Mouse (Mus musculus): ENCODE measurements around the gene Pih1d1. TPM values are rescaled to one million over a fixed set of nuclear protein-coding genes. Genes with fewer than 3 reads are reported as not detected.

Gene Pih1d1
- total and polyA plus RNA-seq, 2 experiments from 2014 or later = 79.3 to 124 TPM

DNA sequence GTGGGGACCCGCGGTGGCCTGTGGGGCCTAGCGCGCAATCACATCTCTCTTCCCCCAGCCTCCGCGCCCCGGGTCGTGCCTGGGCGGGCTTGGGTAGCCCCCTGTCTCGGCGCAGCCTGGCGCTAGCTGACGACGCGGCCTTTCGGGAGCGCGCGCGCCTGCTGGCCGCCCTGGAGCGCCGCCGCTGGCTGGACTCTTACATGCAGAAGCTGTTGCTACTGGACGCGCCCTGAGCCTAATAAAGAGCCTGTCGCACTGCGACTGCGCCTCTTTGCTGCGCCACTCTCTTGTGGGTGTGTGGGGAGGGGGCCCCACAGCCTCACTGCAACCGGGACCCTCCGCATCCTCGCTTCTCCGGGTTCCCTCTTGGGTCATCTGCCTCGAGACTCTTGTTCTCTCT lies 27.4 kb downstream of the Pih1d1 start:
- Histone ChIP-seq H3K27ac (no peak overlapping the region), H3K4me1 (ENCODE audit: insufficient read depth, low read length) (no peaks in the 10 kb centered on the region), H3K27me3 (ENCODE audit: insufficient read depth, low read length) (peaks cover 79% of the 10 kb centered on the region), H3K9ac (replicated peaks; ENCODE audit: low read length) (no peak overlapping the region), H3K4me2 (ENCODE audit: low read depth, low read length) (peak overlapping the region; percentile 55), H3K36me3 (ENCODE audit: insufficient read depth, low read length) (no peaks in the 10 kb centered on the region), H3K9me3 (ENCODE audit: low read length) (no peaks in the 10 kb centered on the region), H3K4me3 (ENCODE audit: low read length) (peak overlapping the region; percentile 31)
- 0 out of 2 replicates have a peak, but pooled peaks have one; percentile 9 for TF ChIP-seq CTCF (IDR thresholded peaks at IDR 0.05; ENCODE audit: low read depth)
- ATAC-seq (no peak), DNase-seq (ENCODE audit: low spot score) (peak; percentile 44)
- 5% methylated on average over 34 of the region's 35 CpGs for WGBS

DNA sequence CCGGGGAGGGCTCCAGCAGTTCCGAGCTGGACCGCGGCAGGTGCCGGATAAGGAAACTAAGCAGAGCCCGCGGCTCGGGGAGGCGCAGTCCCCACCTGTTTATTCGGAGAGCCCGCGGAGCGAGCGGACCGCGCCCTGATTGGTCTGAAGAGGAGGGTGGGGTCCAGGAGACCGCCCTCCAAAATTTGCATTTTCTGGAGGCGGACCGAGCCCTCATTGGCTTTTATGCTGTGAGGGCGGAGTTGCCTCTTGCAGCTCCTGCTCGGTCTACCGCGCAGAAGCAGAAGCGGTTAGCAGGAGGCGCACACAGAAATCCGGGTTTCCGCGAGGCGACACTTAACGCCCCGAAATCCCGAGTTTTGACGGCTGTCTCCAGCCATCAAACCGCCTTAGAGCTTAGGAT lies 28.1 kb downstream of the Pih1d1 start:
- Histone ChIP-seq H3K27me3 (ENCODE audit: insufficient read depth, low read length) (peaks cover 73% of the 10 kb centered on the region), H3K4me2 (ENCODE audit: low read depth, low read length) (peak overlapping the region; percentile 55), H3K36me3 (ENCODE audit: insufficient read depth, low read length) (no peaks in the 10 kb centered on the region), H3K27ac (no peak overlapping the region), H3K4me3 (ENCODE audit: low read length) (peak overlapping the region; percentile 31), H3K9me3 (ENCODE audit: low read length) (no peaks in the 10 kb centered on the region), H3K4me1 (ENCODE audit: insufficient read depth, low read length) (no peaks in the 10 kb centered on the region), H3K9ac (replicated peaks; ENCODE audit: low read length) (no peak overlapping the region)
- TF ChIP-seq CTCF (IDR thresholded peaks at IDR 0.05; ENCODE audit: low read depth) = no peak
- DNase-seq (ENCODE audit: low spot score) (peak; percentile 90), ATAC-seq (peak; percentile 93)
- WGBS = under 1% methylated on average over 34 of the region's 34 CpGs

DNA sequence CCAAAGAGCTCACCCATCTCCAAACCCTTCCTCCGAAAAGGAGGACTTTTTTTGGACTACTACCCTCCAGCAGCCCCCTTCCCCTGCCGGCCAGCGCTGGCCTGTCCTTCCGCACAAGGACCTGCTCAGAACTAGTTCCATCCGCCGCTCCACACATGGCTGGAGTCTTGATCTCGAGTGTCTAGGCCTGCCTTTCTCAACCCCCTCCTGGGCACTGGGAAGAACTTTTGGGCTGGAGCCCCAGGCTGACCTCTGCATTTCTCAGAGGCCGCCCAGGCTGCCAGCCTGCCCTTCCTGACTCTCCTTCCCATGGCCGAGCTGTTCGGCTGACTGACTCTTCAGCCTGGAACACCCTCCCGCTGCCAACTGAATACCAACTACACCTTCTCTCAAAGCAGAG lies 28.5 kb downstream of the Pih1d1 start:
- no peak for TF ChIP-seq CTCF (IDR thresholded peaks at IDR 0.05; ENCODE audit: low read depth)
- no peaks in the 10 kb centered on the region for H3K9me3 ChIP-seq (ENCODE audit: low read length)
- peaks cover 69% of the 10 kb centered on the region for H3K27me3 ChIP-seq (ENCODE audit: insufficient read depth, low read length)
- H3K36me3 ChIP-seq (ENCODE audit: insufficient read depth, low read length) = no peaks in the 10 kb centered on the region
- H3K4me2 ChIP-seq (ENCODE audit: low read depth, low read length) = peak overlapping the region; percentile 55
- no peak overlapping the region for H3K27ac ChIP-seq
- 16% methylated on average over 11 of the region's 11 CpGs for WGBS
- H3K9ac ChIP-seq (replicated peaks; ENCODE audit: low read length) = no peak overlapping the region
- DNase-seq (ENCODE audit: low spot score) (no peak), ATAC-seq (peak; percentile 16)
- H3K4me3 ChIP-seq (ENCODE audit: low read length) = peak overlapping the region; percentile 31
- no peaks in the 10 kb centered on the region for H3K4me1 ChIP-seq (ENCODE audit: insufficient read depth, low read length)

DNA sequence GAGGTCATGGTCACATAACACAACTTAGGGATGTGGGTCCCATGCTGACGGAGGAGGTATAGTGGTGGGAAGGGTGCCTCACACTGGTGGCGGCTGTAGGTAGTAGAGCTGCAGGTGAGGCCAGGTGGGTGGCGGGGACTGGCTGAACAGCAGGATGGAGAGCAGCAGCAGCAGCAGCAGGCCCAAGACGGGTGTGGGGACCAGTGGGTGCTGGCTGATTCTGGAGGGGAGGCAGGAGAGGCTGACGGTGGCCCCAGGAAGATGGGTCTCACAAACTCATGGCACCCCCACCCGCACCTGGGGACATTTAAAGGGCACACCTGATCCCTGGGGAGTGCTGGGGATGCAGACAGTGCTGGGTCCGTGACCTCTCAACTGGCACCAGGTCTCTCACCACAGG lies 29.6 kb downstream of the Pih1d1 start:
- Histone ChIP-seq H3K9me3 (ENCODE audit: low read length) (no peaks in the 10 kb centered on the region), H3K27me3 (ENCODE audit: insufficient read depth, low read length) (peaks cover 59% of the 10 kb centered on the region), H3K36me3 (ENCODE audit: insufficient read depth, low read length) (no peaks in the 10 kb centered on the region), H3K4me2 (ENCODE audit: low read depth, low read length) (no peak overlapping the region), H3K4me1 (ENCODE audit: insufficient read depth, low read length) (no peaks in the 10 kb centered on the region), H3K4me3 (ENCODE audit: low read length) (no peak overlapping the region), H3K9ac (replicated peaks; ENCODE audit: low read length) (no peak overlapping the region), H3K27ac (no peak overlapping the region)
- no peak for TF ChIP-seq CTCF (IDR thresholded peaks at IDR 0.05; ENCODE audit: low read depth)
- DNase-seq (ENCODE audit: low spot score) = no peak
- WGBS = 65% methylated on average over 7 of the region's 7 CpGs
- ATAC-seq = no peak

DNA sequence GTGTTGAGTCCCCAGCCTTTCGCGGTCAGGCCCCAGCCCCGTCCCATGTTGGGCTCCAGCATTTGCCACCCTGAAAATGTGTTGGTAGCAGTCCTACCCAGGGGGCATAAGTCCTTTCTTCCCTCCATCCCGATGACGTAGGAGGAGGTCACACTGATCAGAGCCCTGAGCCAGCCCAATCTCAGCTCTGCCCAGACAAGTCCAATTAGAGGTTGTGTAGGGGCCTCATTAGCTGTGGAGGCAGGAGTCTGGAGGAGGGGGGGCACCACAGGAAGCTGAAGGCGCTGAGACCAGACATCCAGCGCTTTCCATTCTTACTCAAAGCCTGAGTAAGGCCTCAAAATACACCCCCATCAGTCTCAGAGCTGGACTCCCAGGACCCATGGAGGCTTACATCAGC lies 31.8 kb downstream of the Pih1d1 start:
- Histone ChIP-seq H3K9me3 (ENCODE audit: low read length) (no peaks in the 10 kb centered on the region), H3K9ac (replicated peaks; ENCODE audit: low read length) (no peak overlapping the region), H3K4me1 (ENCODE audit: insufficient read depth, low read length) (no peaks in the 10 kb centered on the region), H3K4me2 (ENCODE audit: low read depth, low read length) (no peak overlapping the region), H3K27me3 (ENCODE audit: insufficient read depth, low read length) (peaks cover 37% of the 10 kb centered on the region), H3K36me3 (ENCODE audit: insufficient read depth, low read length) (no peaks in the 10 kb centered on the region), H3K27ac (no peak overlapping the region), H3K4me3 (ENCODE audit: low read length) (no peak overlapping the region)
- no peak for TF ChIP-seq CTCF (IDR thresholded peaks at IDR 0.05; ENCODE audit: low read depth)
- DNase-seq (ENCODE audit: low spot score) (no peak), ATAC-seq (no peak)
- 65% methylated on average over 7 of the region's 7 CpGs for WGBS

DNA sequence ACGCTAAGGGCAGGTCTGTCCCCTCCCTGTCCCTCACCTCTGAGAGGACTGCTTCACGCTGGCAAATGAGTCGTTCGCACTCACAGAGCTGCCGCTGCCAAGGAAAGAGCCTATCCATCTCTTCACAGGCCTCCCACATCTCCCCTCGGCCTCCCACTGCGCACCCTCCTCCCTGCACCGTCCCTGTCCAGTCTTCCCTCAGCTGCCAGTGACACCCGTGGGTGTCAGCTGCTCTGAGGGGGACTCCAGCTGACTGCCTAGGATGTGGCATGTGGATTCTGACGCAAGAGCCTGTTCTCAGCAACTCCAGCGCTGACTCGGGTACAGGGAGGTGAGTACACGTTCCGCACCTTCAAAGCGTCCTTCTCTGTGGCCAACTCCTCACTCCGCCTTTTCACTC lies 35.5 kb downstream of the Pih1d1 start:
- no peak overlapping the region for H3K4me2 ChIP-seq (ENCODE audit: low read depth, low read length)
- no peak for TF ChIP-seq CTCF (IDR thresholded peaks at IDR 0.05; ENCODE audit: low read depth)
- no peaks in the 10 kb centered on the region for H3K4me1 ChIP-seq (ENCODE audit: insufficient read depth, low read length)
- H3K36me3 ChIP-seq (ENCODE audit: insufficient read depth, low read length) = no peaks in the 10 kb centered on the region
- H3K4me3 ChIP-seq (ENCODE audit: low read length) = no peak overlapping the region
- ATAC-seq (no peak), DNase-seq (ENCODE audit: low spot score) (no peak)
- WGBS = 50% methylated on average over 16 of the region's 16 CpGs
- H3K9me3 ChIP-seq (ENCODE audit: low read length) = no peaks in the 10 kb centered on the region
- no peak overlapping the region for H3K9ac ChIP-seq (replicated peaks; ENCODE audit: low read length)
- H3K27me3 ChIP-seq (ENCODE audit: insufficient read depth, low read length) = 0 out of 2 replicates have a peak, but pooled peaks cover 3% of the 10 kb centered on the region
- H3K27ac ChIP-seq = no peak overlapping the region

DNA sequence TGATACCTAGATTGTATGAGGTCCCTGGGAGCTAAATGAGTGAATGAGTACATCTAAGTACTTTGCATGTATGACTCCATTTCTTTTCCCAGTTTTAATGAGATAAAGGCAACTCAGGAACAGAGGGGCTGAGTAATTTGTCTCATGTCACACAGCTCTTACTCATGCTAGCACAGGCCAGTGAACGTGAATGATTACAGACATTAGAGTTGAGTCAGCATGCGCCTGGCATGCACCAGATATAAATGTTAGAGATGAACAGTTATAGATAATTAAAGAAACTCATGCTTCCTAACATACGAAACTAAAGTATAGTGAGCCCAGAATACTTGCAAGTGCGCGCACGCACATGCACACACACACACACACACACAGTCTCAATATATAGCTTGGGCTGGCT lies 36.1 kb downstream of the Pih1d1 start:
- H3K9ac ChIP-seq (replicated peaks; ENCODE audit: low read length) = no peak overlapping the region
- no peaks in the 10 kb centered on the region for H3K27me3 ChIP-seq (ENCODE audit: insufficient read depth, low read length)
- no peak for TF ChIP-seq CTCF (IDR thresholded peaks at IDR 0.05; ENCODE audit: low read depth)
- WGBS = 90% methylated on average over 6 of the region's 6 CpGs
- H3K9me3 ChIP-seq (ENCODE audit: low read length) = no peaks in the 10 kb centered on the region
- H3K4me1 ChIP-seq (ENCODE audit: insufficient read depth, low read length) = no peaks in the 10 kb centered on the region
- H3K4me2 ChIP-seq (ENCODE audit: low read depth, low read length) = no peak overlapping the region
- ATAC-seq (no peak), DNase-seq (ENCODE audit: low spot score) (no peak)
- no peak overlapping the region for H3K4me3 ChIP-seq (ENCODE audit: low read length)
- no peaks in the 10 kb centered on the region for H3K36me3 ChIP-seq (ENCODE audit: insufficient read depth, low read length)
- no peak overlapping the region for H3K27ac ChIP-seq
